Mouse (Mus musculus): ENCODE results near the gene Cpsf6. TPM values are rescaled to one million over a fixed set of nuclear protein-coding genes. Genes with fewer than 3 reads are reported as not detected.

Cpsf6 gene
- polyA plus RNA-seq, 1 experiment = 12.6 TPM

DNA sequence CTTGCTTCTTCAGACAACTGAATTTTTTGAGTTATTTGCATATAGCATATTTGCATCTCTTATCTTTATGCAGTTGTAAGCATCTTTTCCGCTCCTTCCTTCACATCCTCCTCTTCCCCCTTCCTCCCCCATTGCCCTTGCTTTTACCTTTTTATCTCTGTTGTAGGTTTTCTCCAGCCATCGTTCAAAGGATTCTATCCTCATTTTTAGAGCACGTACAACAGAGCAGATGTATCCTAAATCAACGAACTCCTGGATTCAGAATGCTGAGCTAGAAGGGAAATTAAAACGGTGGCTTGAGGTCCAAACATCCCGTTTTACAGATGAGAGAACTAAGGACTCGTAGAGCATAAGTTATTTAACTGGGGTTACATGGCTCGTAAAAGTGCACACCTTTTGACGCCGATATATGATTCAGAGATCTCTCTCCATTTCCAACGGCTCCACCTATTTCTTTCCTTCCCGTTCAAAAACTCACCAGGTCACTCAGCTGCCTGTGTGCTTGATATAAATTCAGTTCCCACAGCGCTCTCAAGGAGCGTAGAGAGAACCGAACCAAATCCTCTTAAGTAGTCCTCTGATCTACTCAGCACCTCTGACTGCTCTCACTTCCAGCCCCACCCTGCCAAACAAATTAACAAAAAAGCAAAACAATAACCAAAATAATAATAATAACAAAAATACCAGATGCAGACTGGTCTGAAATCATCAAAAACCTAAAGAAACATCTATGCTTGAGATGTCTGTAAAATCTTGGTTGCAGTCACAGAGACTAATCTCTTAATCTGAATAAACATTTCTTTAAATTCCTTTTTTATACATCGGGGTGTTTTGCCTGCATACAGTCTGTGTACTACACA lies 2.2 kb downstream of the Cpsf6 start:
- Histone ChIP-seq H3K27ac (replicated peaks; ENCODE audit: low read depth, low read length) (no peak overlapping the region), H3K4me1 (ENCODE audit: control insufficient read depth, insufficient read depth, insufficient read length, low read length) (peaks cover 4% of the 10 kb centered on the region; the same call in 1 of the 2 replicates), H3K4me3 (ENCODE audit: insufficient read depth, low read depth, low read length) (peak overlapping the region; percentile 2; the same call in 1 of the 2 replicates)

DNA sequence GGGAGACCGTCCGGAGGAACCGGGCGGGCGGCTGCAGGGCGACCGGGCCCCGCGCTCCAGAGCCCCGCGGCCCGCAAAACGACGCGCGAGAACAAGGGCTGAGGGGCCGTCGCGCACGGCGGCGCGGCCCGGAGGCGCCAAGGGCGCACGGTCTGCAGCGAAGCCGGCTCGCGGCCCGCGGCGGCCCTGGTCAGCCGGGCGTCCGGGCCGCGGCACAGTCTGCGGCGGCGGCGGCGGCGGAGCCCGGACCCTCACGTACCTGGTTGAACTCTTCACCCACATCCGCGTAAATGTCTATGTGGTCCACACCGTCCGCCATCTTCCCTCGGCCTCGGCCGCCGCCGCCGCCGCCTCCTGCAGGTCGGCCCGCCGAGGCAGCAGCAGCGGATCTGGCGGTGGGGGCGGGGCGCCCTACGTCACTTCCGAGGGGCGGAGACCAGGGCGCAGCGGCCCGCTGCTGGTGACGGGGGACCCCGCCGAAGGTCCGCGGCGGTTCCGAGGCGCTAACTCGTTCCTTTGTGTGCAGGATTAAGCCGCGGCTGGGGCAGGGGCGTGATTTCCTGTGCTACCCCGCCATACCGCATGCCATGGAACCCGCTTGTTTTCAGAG lies 3.1 kb downstream of the Cpsf6 start:
- Histone ChIP-seq H3K27ac (replicated peaks; ENCODE audit: low read depth, low read length) (peak overlapping the region; percentile 86), H3K4me3 (ENCODE audit: insufficient read depth, low read depth, low read length) (peak overlapping the region; percentile 92), H3K4me1 (ENCODE audit: control insufficient read depth, insufficient read depth, insufficient read length, low read length) (peaks cover 4% of the 10 kb centered on the region; the same call in 1 of the 2 replicates)

DNA sequence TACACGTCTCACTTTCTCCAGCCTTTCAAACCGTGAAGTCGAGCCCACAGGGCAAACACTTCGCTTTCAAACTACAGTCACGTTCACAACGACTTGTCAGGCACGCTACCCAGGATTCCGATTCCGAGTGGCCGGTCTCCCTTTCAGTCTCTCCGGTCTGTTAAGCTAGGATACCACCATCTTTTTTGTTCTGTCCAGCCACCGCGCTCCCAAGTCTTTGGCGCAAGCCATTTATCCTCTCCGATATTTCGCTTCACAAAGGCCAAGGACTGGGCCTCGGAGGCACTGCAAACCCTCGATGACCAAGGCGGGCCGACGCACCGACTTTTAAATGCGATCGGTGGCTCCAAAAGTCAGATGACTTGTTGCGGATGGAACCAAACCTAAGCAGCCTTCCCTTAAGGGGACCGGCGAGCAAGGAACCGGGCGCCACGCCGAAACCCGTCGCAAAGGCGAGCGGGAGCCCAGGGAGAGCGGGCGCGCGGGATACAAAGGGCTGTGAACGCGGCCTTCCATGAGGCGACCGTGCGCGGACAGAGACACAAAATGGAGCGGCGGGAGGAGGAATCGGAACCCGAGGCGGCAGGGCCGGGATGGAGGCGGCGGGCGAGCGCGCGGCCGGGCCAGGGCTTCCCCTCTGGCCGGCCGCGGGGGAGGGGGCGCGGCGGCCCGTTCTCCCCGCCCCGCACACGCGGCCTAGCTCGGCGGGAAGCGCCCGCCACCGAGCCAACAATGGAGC lies 3.8 kb downstream of the Cpsf6 start:
- peak overlapping the region; percentile 92 for H3K4me3 ChIP-seq (ENCODE audit: insufficient read depth, low read depth, low read length)
- H3K4me1 ChIP-seq (ENCODE audit: control insufficient read depth, insufficient read depth, insufficient read length, low read length) = peaks cover 4% of the 10 kb centered on the region; the same call in 1 of the 2 replicates
- H3K27ac ChIP-seq (replicated peaks; ENCODE audit: low read depth, low read length) = peak overlapping the region; percentile 73

DNA sequence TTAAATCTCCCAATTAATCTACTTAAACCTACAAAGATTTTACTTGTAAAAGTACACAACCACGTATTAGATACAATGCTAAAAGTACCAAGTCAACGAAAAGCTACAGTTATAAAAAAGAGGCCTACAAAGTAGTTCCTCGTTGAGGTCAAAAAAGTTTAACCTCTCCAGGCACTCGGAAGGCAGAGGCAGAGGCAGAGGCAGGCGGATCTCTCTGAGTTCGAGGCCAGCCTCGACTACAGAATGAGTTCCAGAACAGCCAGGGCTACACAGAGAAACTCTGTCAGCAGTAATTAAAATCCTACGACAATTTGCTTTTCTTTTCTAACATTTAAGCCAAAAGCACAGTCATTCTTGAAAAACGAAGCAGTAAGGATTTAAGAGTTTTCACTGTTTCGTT lies 4.7 kb downstream of the Cpsf6 start:
- no peak overlapping the region; the same call in 1 of the 2 replicates for H3K27ac ChIP-seq (replicated peaks; ENCODE audit: low read depth, low read length)
- peak overlapping the region; percentile 92 for H3K4me3 ChIP-seq (ENCODE audit: insufficient read depth, low read depth, low read length)
- H3K4me1 ChIP-seq (ENCODE audit: control insufficient read depth, insufficient read depth, insufficient read length, low read length) = peaks cover 4% of the 10 kb centered on the region; the same call in 1 of the 2 replicates

DNA sequence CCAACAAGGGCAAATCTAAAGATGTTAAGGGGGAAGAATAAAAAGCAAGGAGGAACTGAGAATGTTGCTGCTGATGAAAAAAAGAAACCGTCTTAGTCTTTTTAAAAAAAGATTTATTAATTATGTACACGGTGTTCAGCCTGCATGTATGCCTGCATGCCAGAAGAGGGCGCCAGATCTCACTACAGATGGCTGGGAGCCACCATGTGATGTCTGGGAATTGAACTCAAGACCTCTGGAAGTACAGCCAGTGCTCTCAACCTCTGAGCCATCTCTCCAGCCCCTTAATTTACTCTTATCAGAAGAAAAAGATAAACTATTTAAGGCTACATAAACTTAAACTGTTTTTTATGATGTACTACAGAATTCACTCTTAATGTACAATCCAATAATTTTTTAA lies 16.7 kb downstream of the Cpsf6 start:
- Histone ChIP-seq H3K4me3 (ENCODE audit: insufficient read depth, low read depth, low read length) (no peak overlapping the region), H3K4me1 (ENCODE audit: control insufficient read depth, insufficient read depth, insufficient read length, low read length) (no peaks in the 10 kb centered on the region), H3K27ac (replicated peaks; ENCODE audit: low read depth, low read length) (no peak overlapping the region)

DNA sequence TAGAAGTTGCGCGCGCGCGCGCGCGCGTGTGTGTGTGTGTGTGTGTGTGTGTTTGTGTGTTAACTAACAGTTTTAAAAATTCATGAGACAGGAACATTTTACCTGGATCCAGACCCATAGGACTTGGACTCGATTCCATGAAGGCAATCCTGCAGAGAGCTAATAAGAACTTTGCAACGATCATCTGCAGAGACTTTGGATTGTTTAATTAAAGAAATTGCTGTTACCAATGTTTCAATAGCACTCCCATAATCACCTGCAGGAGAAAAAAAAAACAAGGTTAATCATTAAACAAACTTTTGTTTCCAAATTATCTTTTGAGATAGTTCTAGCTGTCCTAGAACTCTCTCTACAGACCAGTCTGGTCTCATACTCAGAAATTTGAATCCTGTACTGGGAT lies 20.9 kb downstream of the Cpsf6 start:
- Histone ChIP-seq H3K27ac (replicated peaks; ENCODE audit: low read depth, low read length) (no peak overlapping the region), H3K4me1 (ENCODE audit: control insufficient read depth, insufficient read depth, insufficient read length, low read length) (no peaks in the 10 kb centered on the region), H3K4me3 (ENCODE audit: insufficient read depth, low read depth, low read length) (no peak overlapping the region)

DNA sequence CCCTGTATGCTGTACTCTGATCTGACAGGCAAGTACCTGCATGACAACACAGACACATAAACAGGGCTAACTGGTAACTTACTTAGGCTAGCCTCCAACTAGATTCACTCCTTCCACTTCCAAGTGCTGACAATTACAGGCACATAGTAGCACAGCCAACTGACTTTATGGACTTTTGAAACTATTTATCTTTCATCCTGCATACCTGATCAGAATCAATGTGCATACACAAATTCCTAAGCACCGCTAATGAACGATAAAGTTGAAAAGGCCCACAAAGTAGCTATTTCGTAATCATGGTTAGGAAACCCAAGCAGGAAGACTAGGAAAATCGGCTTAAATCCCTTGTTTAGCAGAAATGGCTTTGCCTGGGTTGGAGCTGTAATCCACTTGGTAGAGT lies 36.8 kb downstream of the Cpsf6 start:
- no peaks in the 10 kb centered on the region for H3K4me1 ChIP-seq (ENCODE audit: control insufficient read depth, insufficient read depth, insufficient read length, low read length)
- no peak overlapping the region for H3K27ac ChIP-seq (replicated peaks; ENCODE audit: low read depth, low read length)
- no peak overlapping the region for H3K4me3 ChIP-seq (ENCODE audit: insufficient read depth, low read depth, low read length)

DNA sequence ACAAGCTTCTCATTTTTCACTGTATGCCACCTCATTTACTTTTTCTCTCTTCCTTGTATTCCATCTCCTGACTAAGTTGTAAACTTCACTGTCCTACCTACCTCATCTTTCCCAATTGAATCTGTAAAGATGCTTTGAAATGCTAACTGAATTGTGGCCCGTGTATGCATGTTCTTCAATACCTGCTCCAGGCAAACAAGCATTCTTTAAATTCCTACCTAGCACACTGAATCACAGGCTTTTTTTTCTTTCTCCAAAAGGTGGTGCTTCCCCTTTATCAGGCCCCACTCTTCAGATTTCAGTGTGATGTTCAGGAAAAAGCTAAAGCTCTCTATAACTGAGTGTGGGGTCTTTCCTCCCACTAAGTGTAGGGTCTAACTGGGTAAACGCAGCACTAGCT lies 37.4 kb downstream of the Cpsf6 start:
- Histone ChIP-seq H3K4me3 (ENCODE audit: insufficient read depth, low read depth, low read length) (no peak overlapping the region), H3K4me1 (ENCODE audit: control insufficient read depth, insufficient read depth, insufficient read length, low read length) (no peaks in the 10 kb centered on the region), H3K27ac (replicated peaks; ENCODE audit: low read depth, low read length) (no peak overlapping the region)

DNA sequence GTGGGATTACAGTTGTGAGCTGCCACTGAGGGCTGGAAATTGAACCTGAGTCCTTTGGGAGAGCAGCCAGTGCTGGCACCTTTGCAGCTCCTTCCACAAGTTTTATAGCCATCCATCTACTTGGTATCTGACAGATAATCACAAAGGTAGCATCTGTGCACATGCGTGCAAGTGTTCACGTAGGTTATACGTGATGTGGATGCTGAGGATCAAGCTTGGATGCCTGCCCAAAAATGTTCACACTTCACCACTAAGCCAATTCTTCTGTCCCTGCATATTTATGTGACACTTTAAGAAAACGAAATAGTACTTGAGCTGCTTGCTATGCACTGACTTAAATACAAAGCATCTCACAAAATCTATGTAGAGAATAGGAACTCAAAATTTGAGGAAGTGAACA lies 38.8 kb downstream of the Cpsf6 start:
- Histone ChIP-seq H3K4me1 (ENCODE audit: control insufficient read depth, insufficient read depth, insufficient read length, low read length) (no peaks in the 10 kb centered on the region), H3K27ac (replicated peaks; ENCODE audit: low read depth, low read length) (no peak overlapping the region), H3K4me3 (ENCODE audit: insufficient read depth, low read depth, low read length) (no peak overlapping the region)

DNA sequence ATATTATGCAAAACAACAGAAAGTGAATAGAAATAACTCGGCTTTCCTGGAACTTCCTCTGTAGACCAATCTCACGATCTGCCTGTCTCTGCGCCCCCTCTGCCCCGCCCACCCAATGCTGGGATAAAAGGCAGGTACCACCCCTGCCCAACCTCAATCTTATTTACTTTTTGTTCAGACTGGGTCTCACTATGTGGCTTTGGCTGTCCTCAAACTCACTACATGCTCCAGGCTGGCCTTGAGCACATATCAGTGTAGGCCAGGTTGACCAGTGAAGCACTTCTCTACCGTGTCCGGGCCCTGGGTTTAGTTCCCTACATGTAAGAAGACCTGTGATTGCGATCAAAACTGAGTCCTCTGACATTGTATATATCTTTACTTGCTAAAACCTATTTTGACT lies 40.6 kb downstream of the Cpsf6 start:
- no peak overlapping the region for H3K27ac ChIP-seq (replicated peaks; ENCODE audit: low read depth, low read length)
- no peak overlapping the region for H3K4me3 ChIP-seq (ENCODE audit: insufficient read depth, low read depth, low read length)
- no peaks in the 10 kb centered on the region for H3K4me1 ChIP-seq (ENCODE audit: control insufficient read depth, insufficient read depth, insufficient read length, low read length)

DNA sequence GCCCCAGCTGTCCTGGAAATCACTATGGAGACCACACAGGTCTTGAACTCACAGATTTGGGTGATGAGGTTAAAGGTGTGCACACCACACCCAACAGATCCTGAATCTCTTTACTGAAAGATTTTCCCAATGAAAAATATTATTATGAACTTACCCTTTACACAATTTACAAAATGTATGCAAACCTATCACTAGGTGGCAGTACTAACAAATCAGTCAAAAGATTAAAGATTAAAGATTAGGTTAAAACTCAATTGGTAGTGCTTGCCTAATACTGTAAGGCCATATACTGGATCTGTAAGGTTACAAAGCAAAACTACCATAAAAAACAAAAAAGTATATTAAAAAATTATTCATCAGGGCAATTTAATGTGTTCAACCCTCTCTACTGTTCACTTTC lies 41.9 kb downstream of the Cpsf6 start:
- Histone ChIP-seq H3K4me1 (ENCODE audit: control insufficient read depth, insufficient read depth, insufficient read length, low read length) (no peaks in the 10 kb centered on the region), H3K4me3 (ENCODE audit: insufficient read depth, low read depth, low read length) (no peak overlapping the region), H3K27ac (replicated peaks; ENCODE audit: low read depth, low read length) (no peak overlapping the region)

DNA sequence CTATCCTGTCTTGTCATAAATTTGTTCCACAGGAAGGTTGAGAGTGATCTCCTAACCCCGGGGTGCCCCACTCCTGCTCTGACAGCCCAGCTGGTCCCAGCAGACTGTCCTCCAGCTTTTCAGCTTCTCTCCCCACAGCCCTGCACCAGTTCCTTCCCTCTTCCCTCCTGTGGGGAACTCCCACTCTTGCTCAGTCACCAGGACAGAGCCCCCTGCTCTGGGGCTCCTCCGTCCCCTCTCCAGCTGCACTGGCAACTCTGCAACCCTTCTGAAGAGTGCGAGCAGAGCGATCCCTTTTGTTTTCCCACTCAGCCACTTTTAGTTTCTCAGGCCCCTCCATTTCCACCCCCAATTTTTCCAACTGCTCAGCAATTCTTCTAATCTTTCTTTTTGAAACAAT lies 44.2 kb downstream of the Cpsf6 start:
- no peak overlapping the region for H3K27ac ChIP-seq (replicated peaks; ENCODE audit: low read depth, low read length)
- no peaks in the 10 kb centered on the region for H3K4me1 ChIP-seq (ENCODE audit: control insufficient read depth, insufficient read depth, insufficient read length, low read length)
- no peak overlapping the region for H3K4me3 ChIP-seq (ENCODE audit: insufficient read depth, low read depth, low read length)

DNA sequence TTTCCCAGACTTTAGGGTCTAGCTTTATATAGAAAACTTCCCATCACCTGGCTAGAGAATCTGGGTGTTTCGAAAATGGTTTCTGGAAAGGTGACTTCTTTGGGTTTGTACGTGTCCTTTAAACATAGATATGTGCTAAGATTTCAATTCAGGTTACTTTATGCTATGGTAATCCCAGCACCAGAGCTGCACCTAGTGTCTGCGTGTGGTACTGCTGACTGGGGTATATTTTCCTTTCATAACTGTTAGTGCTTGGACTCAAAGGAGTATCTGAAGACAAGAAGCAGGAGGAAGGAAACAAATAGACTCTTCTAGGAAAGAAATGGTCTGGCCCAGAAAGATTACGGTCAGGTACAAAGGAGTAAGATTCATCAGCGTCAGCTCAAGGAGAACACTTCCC lies 49.3 kb downstream of the Cpsf6 start:
- no peak overlapping the region for H3K27ac ChIP-seq (replicated peaks; ENCODE audit: low read depth, low read length)
- H3K4me3 ChIP-seq (ENCODE audit: insufficient read depth, low read depth, low read length) = no peak overlapping the region
- H3K4me1 ChIP-seq (ENCODE audit: control insufficient read depth, insufficient read depth, insufficient read length, low read length) = peaks cover 2% of the 10 kb centered on the region; the same call in 1 of the 2 replicates

DNA sequence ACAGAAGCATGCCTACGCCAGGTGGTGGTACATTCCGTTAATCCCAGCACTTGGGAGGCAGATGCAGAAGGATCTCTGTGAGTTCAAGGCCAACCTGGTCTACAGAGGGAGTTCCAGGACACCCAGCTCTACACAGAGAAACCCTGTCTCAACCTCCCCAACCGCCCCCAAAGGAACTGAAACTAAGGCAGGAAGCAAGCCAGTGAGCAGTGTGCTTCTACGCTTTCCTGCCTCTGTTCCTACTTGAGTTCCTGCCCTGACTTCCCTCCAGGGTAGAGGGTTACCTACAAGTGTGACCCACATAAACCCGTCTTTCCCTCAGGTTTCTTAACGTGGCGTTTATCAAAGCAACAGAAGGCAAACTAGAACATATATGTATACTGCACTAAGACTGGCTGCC lies 56.0 kb downstream of the Cpsf6 start:
- H3K27ac ChIP-seq (replicated peaks; ENCODE audit: low read depth, low read length) = no peak overlapping the region
- no peak overlapping the region for H3K4me3 ChIP-seq (ENCODE audit: insufficient read depth, low read depth, low read length)
- peaks cover 5% of the 10 kb centered on the region for H3K4me1 ChIP-seq (ENCODE audit: control insufficient read depth, insufficient read depth, insufficient read length, low read length)

DNA sequence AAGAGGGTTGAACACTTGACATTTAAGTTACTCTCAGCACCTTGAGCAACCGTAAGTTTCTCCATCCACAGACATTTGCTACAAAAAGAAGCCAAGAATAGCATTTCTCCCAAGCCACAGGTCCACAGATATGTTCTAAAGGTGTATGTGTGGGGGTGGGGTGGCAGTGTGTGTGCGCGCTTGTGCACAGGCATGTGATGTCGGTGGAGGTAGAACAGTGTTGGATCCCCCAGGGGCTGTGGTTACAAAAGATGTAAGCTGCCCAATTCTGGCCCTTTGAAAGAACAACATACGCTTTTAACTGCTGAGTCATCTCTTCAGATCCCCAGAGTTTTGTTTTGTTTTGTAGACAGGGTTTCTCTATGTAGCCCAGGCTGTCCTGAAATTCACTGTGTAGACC lies 57.2 kb downstream of the Cpsf6 start:
- H3K4me3 ChIP-seq (ENCODE audit: insufficient read depth, low read depth, low read length) = no peak overlapping the region

More for the DNA sequence above, 57.2 kb downstream of the Cpsf6 start:
- H3K27ac ChIP-seq (replicated peaks; ENCODE audit: low read depth, low read length) = no peak overlapping the region
- peaks cover 5% of the 10 kb centered on the region for H3K4me1 ChIP-seq (ENCODE audit: control insufficient read depth, insufficient read depth, insufficient read length, low read length)

Data from brown adipose tissue, adult 24 weeks (tissue).